9 mouse cellular contexts compared by ENCODE assay signal in genomic region chr1:59067976-59068375, GRCm38 (mm10). TPM values are rescaled to one million over a fixed set of nuclear protein-coding genes. Genes with fewer than 3 reads are reported as not detected.
DNase-seq lines count a peak whose midpoint lies in the region; ATAC-seq and TF ChIP-seq lines count a peak whose summit lies in the region.
"Had no signal": no experiment of that assay in that cellular context is flagged by ENCODE, and none has a peak within 500 bp of the region (broad histone marks: within the 10 kb centered on the region; RNA-seq: fewer than 3 reads in every experiment).

No protein-coding gene starts in this region.

- no peak overlapping the region for H3K4me2 ChIP-seq in forebrain, postnatal 0 days (ENCODE audit: low read depth)
- H3K4me2 ChIP-seq in forebrain, embryonic 15.5 days (replicated peaks), result no peak overlapping the region
- H3K4me2 ChIP-seq: heart, embryonic 15.5 days had no signal

- TF ChIP-seq CTCF in forebrain, postnatal 0 days (IDR thresholded peaks at IDR 0.05; ENCODE audit: low read depth), result peak; percentile 60
- peak; percentile 44; the same call in 1 of the 2 replicates for TF ChIP-seq CTCF in cortical plate, adult 2 months (IDR thresholded peaks at IDR 0.05; ENCODE audit: extremely low read depth, insufficient read depth, low read length)

- WGBS in forebrain, postnatal 0 days, result 10% methylated on average over 3 of the region's 3 CpGs
- 16% methylated on average over 3 of the region's 3 CpGs for WGBS in forebrain, embryonic 15.5 days

- no peaks in the 10 kb centered on the region for H3K4me1 ChIP-seq in forebrain, postnatal 0 days (ENCODE audit: insufficient read depth)
- H3K4me1 ChIP-seq in forebrain, embryonic 15.5 days, result no peaks in the 10 kb centered on the region
- no peaks in the 10 kb centered on the region for H3K4me1 ChIP-seq in cortical plate, adult 2 months (ENCODE audit: control insufficient read depth, insufficient read depth, low read length)
- H3K4me1 ChIP-seq: heart, embryonic 15.5 days had no signal

- no peak overlapping the region for H3K4me3 ChIP-seq in forebrain, postnatal 0 days (ENCODE audit: low read depth, low read length)
- H3K4me3 ChIP-seq in forebrain, embryonic 15.5 days, result no peak overlapping the region
- H3K4me3 ChIP-seq in cortical plate, adult 2 months (ENCODE audit: insufficient read depth, low read length), result no peak overlapping the region
- H3K4me3 ChIP-seq: heart, embryonic 15.5 days had no signal

- no peaks in the 10 kb centered on the region for H3K27me3 ChIP-seq in forebrain, postnatal 0 days (ENCODE audit: insufficient read depth, low read length)
- no peaks in the 10 kb centered on the region for H3K27me3 ChIP-seq in forebrain, embryonic 15.5 days
- H3K27me3 ChIP-seq: heart, embryonic 15.5 days had no signal

- no peak for TF ChIP-seq POLR2A in cortical plate, adult 2 months (IDR thresholded peaks at IDR 0.05; ENCODE audit: extremely low read depth, insufficient read depth, low read length)

- peak; percentile 1 for DNase-seq in forebrain, postnatal 0 days
- DNase-seq in ovary, postnatal 36 days (ENCODE audit: low spot score), result peak; percentile 30
- no peak for DNase-seq in ovary, adult 18-20 months (ENCODE audit: low spot score)
- DNase-seq in kidney, postnatal 10 days, result peak; percentile 76
- peak; percentile 57 for DNase-seq in retina, embryonic 14.5 days (ENCODE audit: low spot score)
- DNase-seq in T-cell, adult 2 months (ENCODE audit: low spot score), result no peak

- H3K9me3 ChIP-seq in forebrain, postnatal 0 days (ENCODE audit: low read length), result no peaks in the 10 kb centered on the region
- H3K9me3 ChIP-seq in forebrain, embryonic 15.5 days, result no peaks in the 10 kb centered on the region
- H3K9me3 ChIP-seq: heart, embryonic 15.5 days had no signal

- no peak overlapping the region for H3K9ac ChIP-seq in forebrain, postnatal 0 days
- no peak overlapping the region for H3K9ac ChIP-seq in forebrain, embryonic 15.5 days (replicated peaks)
- H3K9ac ChIP-seq: heart, embryonic 15.5 days had no signal

- no peak overlapping the region for H3K27ac ChIP-seq in forebrain, postnatal 0 days (ENCODE audit: low read depth, low read length)
- H3K27ac ChIP-seq in forebrain, embryonic 15.5 days (replicated peaks), result no peak overlapping the region
- no peak overlapping the region for H3K27ac ChIP-seq in cortical plate, adult 2 months (ENCODE audit: insufficient read depth, low read length)
- H3K27ac ChIP-seq: heart, embryonic 15.5 days had no signal

- no peaks in the 10 kb centered on the region for H3K36me3 ChIP-seq in forebrain, postnatal 0 days (ENCODE audit: insufficient read depth)
- no peaks in the 10 kb centered on the region for H3K36me3 ChIP-seq in forebrain, embryonic 15.5 days
- H3K36me3 ChIP-seq: heart, embryonic 15.5 days had no signal

- no peak for ATAC-seq in forebrain, postnatal 0 days
- no peak for ATAC-seq in forebrain, embryonic 15.5 days (replicated peaks)

RNA-seq across cellular contexts. Expression of gene C2cd6, which starts 26.7 kb away (rescaled TPM):
- total RNA-seq in forebrain, postnatal 0 days (2014; rRNA removed), result not detected in 2 replicates
- polyA plus RNA-seq in forebrain, postnatal 0 days (2015; fragmentation: Nextera tagmentation; extraction: Ambion mirVana), result not detected in 2 replicates
- polyA plus RNA-seq in forebrain, embryonic 15.5 days (2015; fragmentation: Nextera tagmentation; extraction: Ambion mirVana), result not detected in 2 replicates
- 0.04 TPM in 1 of 2 replicates, not detected in the other for polyA plus RNA-seq in cortical plate, adult 2 months (2012; rRNA removed)
- polyA plus RNA-seq: heart, embryonic 15.5 days had no signal

RNA-seq across cellular contexts. Expression of gene Tmem237, which starts 52.2 kb away (rescaled TPM):
- total RNA-seq in forebrain, postnatal 0 days (2014; rRNA removed), result 31.9 and 36.2 TPM in 2 replicates
- 59.7 and 62.6 TPM in 2 replicates for polyA plus RNA-seq in forebrain, postnatal 0 days (2015; fragmentation: Nextera tagmentation; extraction: Ambion mirVana)
- 51.5 and 52.9 TPM in 2 replicates for polyA plus RNA-seq in forebrain, embryonic 15.5 days (2015; fragmentation: Nextera tagmentation; extraction: Ambion mirVana)
- 33.3 and 34.5 TPM in 2 replicates for polyA plus RNA-seq in cortical plate, adult 2 months (2012; rRNA removed)

Comparison
In these comparisons a context has a peak if more than half of its experiments do, and no peak if none do; other contexts are left out.
1. DNase-seq: peak in forebrain, postnatal 0 days (single experiment), ovary, postnatal 36 days (single experiment), kidney, postnatal 10 days (single experiment) and retina, embryonic 14.5 days (single experiment); none in ovary, adult 18-20 months (single experiment) and T-cell, adult 2 months (single experiment).